Mouse (Mus musculus) CH12.LX (cell line): ENCODE data around the gene Sapcd2.

Source experiments
- CTCF ChIP-seq, 2 experiments: IDR thresholded peaks in 1 of 2; conservative IDR thresholded peaks in 1 of 2; 2 replicates each; pipeline ENCODE4 v1.5.1; 2011 to 2012; ENCODE audit warnings: low read depth in 2 of 2, low read length in 2 of 2, improper control_type of control experiment in 1 of 2, inconsistent platforms in 1 of 2, mild to moderate bottlenecking in 1 of 2, moderate library complexity in 1 of 2
- ELF1 ChIP-seq: IDR thresholded peaks from 2 replicates; pipeline ENCODE4 v1.6.1; 2014; ENCODE audit warnings: low read depth, mild to moderate bottlenecking, inconsistent platforms, low read length, improper control_type of control experiment
- EP300 ChIP-seq: IDR thresholded peaks from 2 replicates; pipeline ENCODE4 v1.6.1; 2011; ENCODE audit warnings: low read length, improper control_type of control experiment
- JUND ChIP-seq: conservative IDR thresholded peaks from 2 replicates; pipeline ENCODE4 v1.6.1; 2011; ENCODE audit warnings: low read depth, low read length, improper control_type of control experiment
- POLR2AphosphoS2 ChIP-seq: IDR thresholded peaks from 2 replicates; pipeline ENCODE4 v1.6.1; 2011; ENCODE audit warnings: low read depth, low read length, improper control_type of control experiment
- TCF12 ChIP-seq: IDR thresholded peaks from 2 replicates; pipeline ENCODE4 v1.6.1; 2014; ENCODE audit warnings: low read depth, mild to moderate bottlenecking, inconsistent platforms, low read length, improper control_type of control experiment

DNA sequence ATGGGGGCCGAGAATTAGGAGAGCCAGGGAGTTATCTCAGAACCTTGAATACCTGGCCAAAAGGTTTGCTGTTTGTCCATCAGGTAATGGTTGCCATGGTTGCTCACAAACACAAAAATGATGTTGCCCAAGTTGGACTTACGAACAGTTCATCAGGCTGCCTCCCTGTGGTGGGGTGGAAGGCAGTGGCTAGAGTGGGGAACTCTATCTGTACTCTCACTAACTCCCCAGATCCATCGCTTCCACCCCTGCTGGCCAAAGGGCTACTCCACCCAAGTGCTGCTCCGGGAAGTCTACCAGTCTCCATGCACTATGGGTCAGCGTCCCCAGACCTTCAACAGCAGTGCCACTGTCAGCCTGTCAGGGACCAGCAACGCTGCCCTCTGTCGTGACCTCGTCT is 26.9 kb downstream of the Sapcd2 start, which contains the start of gene Npdc1:
- TF ChIP-seq EP300 (no peak), JUND (no peak), ELF1 (no peak), CTCF (conservative IDR thresholded peaks at IDR 0.05 in 1 of 2, IDR thresholded peaks at IDR 0.05 in 1 of 2; ENCODE audit: low read depth in 2 of 2, low read length in 2 of 2) (no peak), TCF12 (no peak), POLR2AphosphoS2 (no peak)
